Mouse (Mus musculus): ENCODE results near the gene Chd2. TPM values are rescaled to one million over a fixed set of nuclear protein-coding genes. Genes with fewer than 3 reads are reported as not detected.

The Chd2 gene
- polyA plus RNA-seq, 1 experiment from 2014 or later, result 41.8 TPM

DNA sequence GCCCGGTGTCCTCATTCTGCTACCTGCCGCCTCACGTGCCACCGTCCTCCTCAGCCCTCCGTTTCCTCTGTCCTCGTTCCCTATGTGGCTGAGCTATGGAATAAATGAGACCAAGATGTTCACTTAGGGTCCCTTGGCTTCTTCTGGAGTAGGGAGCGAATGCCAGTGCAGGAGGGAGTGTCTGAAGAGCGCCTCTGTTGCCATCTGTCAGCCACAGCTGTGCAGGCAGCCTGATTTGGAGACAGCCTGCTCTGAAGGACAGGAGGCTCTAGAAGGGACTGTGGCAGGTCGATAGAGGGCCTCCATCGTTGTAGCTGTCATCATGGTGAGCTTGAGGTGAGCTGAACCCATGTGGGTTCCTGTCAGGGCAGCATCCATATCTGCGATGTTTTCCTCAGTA lies 136.1 kb downstream of the Chd2 start:
- Histone ChIP-seq H3K4me1 (ENCODE audit: control insufficient read depth, insufficient read depth, low read length) (peaks cover 14% of the 10 kb centered on the region), H3K9ac (replicated peaks; ENCODE audit: low read depth, low read length) (no peak overlapping the region), H3K27ac (ENCODE audit: low read depth, low read length) (no peak overlapping the region), H3K9me3 (ENCODE audit: control insufficient read depth, low read length) (no peaks in the 10 kb centered on the region), H3K4me3 (ENCODE audit: low read depth, low read length) (no peak overlapping the region), H3K36me3 (ENCODE audit: control insufficient read depth, insufficient read depth, low read length) (peaks cover 20% of the 10 kb centered on the region; the same call in 1 of the 2 replicates), H3K4me2 (ENCODE audit: low read depth, low read length) (no peak overlapping the region), H3K27me3 (ENCODE audit: control insufficient read depth, insufficient read depth, low read length) (no peaks in the 10 kb centered on the region)
- WGBS, result 87% methylated on average over 11 of the region's 11 CpGs
- ATAC-seq (ENCODE audit: low read depth), result no peak

DNA sequence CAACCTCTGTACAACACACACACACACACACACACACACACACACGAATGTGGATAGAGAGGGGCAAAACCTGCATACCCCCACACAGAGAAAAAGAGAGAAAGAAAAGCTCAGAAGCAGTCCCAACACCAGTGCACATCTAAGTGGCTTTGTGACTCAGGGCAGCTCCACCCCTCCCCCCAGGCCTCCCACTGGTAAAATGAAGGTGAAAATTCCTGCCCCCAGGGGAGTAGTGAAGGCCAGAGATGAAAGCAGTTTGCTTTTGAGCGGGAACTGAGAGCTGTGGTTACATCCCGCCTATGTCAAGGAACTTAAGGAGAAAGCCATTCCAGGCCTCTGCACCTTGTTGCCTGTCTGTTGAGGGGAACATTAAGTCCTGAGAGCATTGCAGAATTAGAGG lies 138.1 kb downstream of the Chd2 start:
- ATAC-seq (ENCODE audit: low read depth), result no peak
- Histone ChIP-seq H3K27ac (ENCODE audit: low read depth, low read length) (0 out of 2 replicates have a peak overlapping the region, but pooled peaks have one; percentile 3), H3K27me3 (ENCODE audit: control insufficient read depth, insufficient read depth, low read length) (no peaks in the 10 kb centered on the region), H3K4me3 (ENCODE audit: low read depth, low read length) (no peak overlapping the region), H3K9me3 (ENCODE audit: control insufficient read depth, low read length) (no peaks in the 10 kb centered on the region), H3K4me2 (ENCODE audit: low read depth, low read length) (no peak overlapping the region), H3K4me1 (ENCODE audit: control insufficient read depth, insufficient read depth, low read length) (peaks cover 31% of the 10 kb centered on the region), H3K36me3 (ENCODE audit: control insufficient read depth, insufficient read depth, low read length) (peaks cover 10% of the 10 kb centered on the region; the same call in 1 of the 2 replicates), H3K9ac (replicated peaks; ENCODE audit: low read depth, low read length) (no peak overlapping the region)
- WGBS, result 41% methylated on average over 3 of the region's 3 CpGs

DNA sequence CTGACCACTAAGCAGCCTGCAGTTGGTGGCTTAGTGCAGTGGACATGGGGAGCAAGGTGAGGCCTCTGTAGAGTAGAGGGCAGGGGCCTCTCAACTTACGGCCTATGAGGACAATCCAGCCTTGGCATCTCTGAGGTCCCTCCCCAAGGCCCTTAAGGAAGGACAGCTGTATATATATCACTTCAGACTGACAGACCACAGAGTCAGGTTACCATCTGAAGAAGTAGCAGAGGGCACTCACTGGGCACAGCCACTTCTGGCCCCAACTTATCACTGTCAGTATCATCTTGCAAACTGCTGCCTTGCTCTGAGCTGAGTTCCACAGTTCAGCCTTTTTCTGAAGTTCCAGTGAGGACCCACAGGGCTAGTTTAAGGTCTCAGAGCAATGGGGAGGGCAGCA lies 139.0 kb downstream of the Chd2 start:
- Histone ChIP-seq H3K27ac (ENCODE audit: low read depth, low read length) (0 out of 2 replicates have a peak overlapping the region, but pooled peaks have one; percentile 22), H3K36me3 (ENCODE audit: control insufficient read depth, insufficient read depth, low read length) (peaks cover 10% of the 10 kb centered on the region; the same call in 1 of the 2 replicates), H3K4me3 (ENCODE audit: low read depth, low read length) (no peak overlapping the region), H3K4me1 (ENCODE audit: control insufficient read depth, insufficient read depth, low read length) (peaks cover 39% of the 10 kb centered on the region), H3K27me3 (ENCODE audit: control insufficient read depth, insufficient read depth, low read length) (no peaks in the 10 kb centered on the region), H3K9me3 (ENCODE audit: control insufficient read depth, low read length) (no peaks in the 10 kb centered on the region), H3K4me2 (ENCODE audit: low read depth, low read length) (no peak overlapping the region), H3K9ac (replicated peaks; ENCODE audit: low read depth, low read length) (no peak overlapping the region)
- no peak for ATAC-seq (ENCODE audit: low read depth)
- WGBS, result 56% methylated on average over 1 of the region's 1 CpGs

DNA sequence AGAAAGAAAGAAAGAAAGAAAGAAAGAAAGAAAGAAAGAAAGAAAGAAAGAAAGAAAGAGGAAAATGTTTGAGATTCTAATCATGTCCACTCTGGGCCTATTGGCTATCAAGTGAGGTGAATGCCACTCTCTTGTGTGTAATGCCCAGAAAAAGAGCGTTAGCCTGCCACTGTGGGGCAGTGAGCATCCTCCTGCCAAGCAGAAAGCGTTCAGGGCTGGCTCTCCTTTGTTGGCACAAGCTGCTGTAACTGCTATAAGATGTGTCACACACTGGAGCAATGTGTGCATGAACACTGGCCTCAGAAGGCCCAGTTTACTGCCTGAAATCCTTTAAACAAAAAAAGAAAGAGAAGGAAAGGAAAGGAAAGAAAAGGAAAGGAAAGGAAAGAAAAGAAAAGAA lies 139.5 kb downstream of the Chd2 start:
- H3K4me1 ChIP-seq (ENCODE audit: control insufficient read depth, insufficient read depth, low read length), result peaks cover 41% of the 10 kb centered on the region
- H3K9ac ChIP-seq (replicated peaks; ENCODE audit: low read depth, low read length), result no peak overlapping the region
- no peaks in the 10 kb centered on the region for H3K9me3 ChIP-seq (ENCODE audit: control insufficient read depth, low read length)
- H3K27ac ChIP-seq (ENCODE audit: low read depth, low read length), result no peak overlapping the region
- H3K27me3 ChIP-seq (ENCODE audit: control insufficient read depth, insufficient read depth, low read length), result no peaks in the 10 kb centered on the region
- peaks cover 10% of the 10 kb centered on the region; the same call in 1 of the 2 replicates for H3K36me3 ChIP-seq (ENCODE audit: control insufficient read depth, insufficient read depth, low read length)
- no peak overlapping the region for H3K4me3 ChIP-seq (ENCODE audit: low read depth, low read length)
- no peak for ATAC-seq (ENCODE audit: low read depth)
- WGBS, result 19% methylated on average over 2 of the region's 2 CpGs
- H3K4me2 ChIP-seq (ENCODE audit: low read depth, low read length), result no peak overlapping the region

DNA sequence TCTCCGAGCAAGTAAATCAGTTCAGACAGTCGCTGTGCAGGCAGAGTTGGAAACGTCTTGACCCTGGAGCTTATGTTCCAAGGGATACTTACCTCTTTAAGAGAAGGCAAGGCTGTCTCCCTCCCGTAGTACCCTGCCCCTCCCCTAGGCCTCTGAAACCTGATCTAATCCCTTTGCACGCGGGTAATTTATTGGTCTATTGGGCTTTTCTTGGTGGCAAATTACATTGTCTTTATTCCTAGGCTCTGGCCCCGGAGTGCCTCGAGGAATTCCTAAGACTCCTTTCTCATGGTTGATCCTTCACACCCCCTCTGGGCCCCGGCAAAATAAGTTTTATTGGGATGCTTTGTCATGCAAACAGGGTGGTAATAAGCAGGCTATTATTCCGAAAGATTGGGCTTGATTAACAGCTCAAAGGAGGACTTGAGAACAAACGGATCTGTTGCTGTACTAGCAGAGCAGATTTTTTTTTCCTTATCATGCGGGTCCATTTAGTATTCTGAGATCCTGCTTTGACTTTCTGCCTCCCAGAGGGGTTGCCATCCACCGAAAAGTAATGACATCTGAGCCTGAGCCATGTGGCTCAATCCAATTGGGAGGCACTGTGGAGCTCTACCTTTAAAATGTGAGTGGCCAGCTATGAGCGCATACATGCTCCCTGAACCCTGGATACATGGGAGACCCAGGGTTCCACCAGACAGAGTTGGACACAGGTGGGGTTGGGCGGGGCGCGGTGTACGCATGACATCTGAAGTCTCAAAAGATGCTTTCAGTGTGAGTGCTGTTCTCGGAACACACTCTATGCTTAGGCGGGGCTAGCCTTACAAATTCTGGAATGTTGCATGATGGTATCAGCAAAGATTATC lies 141.3 kb downstream of the Chd2 start:
- Histone ChIP-seq H3K4me2 (ENCODE audit: low read depth, low read length) (peak overlapping the region; percentile 45), H3K27me3 (ENCODE audit: control insufficient read depth, insufficient read depth, low read length) (no peaks in the 10 kb centered on the region), H3K9me3 (ENCODE audit: control insufficient read depth, low read length) (no peaks in the 10 kb centered on the region), H3K4me1 (ENCODE audit: control insufficient read depth, insufficient read depth, low read length) (peaks cover 41% of the 10 kb centered on the region), H3K4me3 (ENCODE audit: low read depth, low read length) (peak overlapping the region; percentile 13), H3K36me3 (ENCODE audit: control insufficient read depth, insufficient read depth, low read length) (no peaks in the 10 kb centered on the region), H3K9ac (replicated peaks; ENCODE audit: low read depth, low read length) (0 out of 2 replicates have a peak overlapping the region, but pooled peaks have one; percentile 7), H3K27ac (ENCODE audit: low read depth, low read length) (peak overlapping the region; percentile 78)
- 4% methylated on average over 20 of the region's 20 CpGs for WGBS
- peak; percentile 69 for ATAC-seq (ENCODE audit: low read depth)

DNA sequence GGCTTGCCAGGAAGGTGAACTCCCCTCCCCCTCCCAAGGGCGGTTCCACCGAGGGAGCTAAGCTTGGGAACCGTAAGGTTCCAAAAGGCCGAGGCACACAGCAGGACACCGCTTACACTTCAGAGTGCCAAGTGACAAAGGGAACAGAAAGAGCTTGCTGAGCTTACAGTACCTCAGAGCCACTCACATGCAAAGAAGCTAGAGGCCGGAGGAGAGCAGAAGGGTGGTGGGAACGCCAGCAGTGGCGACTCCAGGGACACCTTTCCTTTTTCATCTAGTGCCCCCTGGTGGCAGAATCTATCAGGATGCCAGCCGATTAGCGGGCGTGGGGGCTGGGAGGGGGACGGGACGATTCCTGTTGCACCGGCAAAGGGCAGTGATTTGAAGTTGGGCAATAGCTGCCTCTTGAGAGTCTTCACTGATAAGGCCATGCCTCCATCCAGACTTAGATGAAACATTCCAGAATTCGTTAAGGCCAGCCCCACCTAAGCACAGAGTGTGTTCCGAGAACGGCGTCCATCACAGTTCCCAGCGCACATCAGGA lies 142.1 kb downstream of the Chd2 start:
- peak; percentile 73 for ATAC-seq (ENCODE audit: low read depth)

DNA sequence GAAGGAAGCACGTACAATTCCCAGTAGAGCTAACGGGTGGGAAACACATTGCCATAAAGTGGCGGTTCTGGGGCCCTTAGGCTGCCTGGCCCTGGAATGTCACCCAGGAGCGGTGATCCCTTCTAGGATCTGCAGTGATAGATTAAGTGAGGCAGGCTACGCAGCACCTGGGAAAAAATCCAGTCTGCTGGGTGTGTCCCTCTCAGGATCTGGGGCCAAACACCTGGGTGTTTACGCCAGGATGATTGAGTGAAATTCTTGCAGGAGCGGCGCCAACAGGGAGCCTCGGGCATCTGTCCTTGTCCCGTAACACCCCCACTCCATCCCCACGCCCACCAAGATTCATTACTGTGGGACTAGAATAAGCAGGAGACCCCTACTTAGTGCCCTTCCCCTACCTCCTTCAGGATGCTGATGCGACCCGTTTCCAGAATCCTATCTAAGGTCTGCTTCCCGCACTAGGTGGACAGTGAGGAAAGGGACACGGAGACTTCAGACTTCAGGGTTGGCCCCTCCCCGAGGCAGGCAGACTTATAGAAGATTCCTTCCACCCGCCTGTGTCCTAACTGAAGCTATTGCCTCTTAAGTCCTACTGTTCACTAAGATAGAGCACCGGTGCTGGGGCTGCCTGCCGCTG lies 142.7 kb downstream of the Chd2 start:
- peak overlapping the region; percentile 13 for H3K4me3 ChIP-seq (ENCODE audit: low read depth, low read length)
- H3K9me3 ChIP-seq (ENCODE audit: control insufficient read depth, low read length), result no peaks in the 10 kb centered on the region
- peak overlapping the region; percentile 78 for H3K27ac ChIP-seq (ENCODE audit: low read depth, low read length)
- H3K9ac ChIP-seq (replicated peaks; ENCODE audit: low read depth, low read length), result peak overlapping the region; percentile 32
- no peaks in the 10 kb centered on the region for H3K27me3 ChIP-seq (ENCODE audit: control insufficient read depth, insufficient read depth, low read length)
- H3K36me3 ChIP-seq (ENCODE audit: control insufficient read depth, insufficient read depth, low read length), result no peaks in the 10 kb centered on the region
- WGBS, result 7% methylated on average over 19 of the region's 19 CpGs
- peak; percentile 1; the same call in 1 of the 2 replicates for ATAC-seq (ENCODE audit: low read depth)
- H3K4me1 ChIP-seq (ENCODE audit: control insufficient read depth, insufficient read depth, low read length), result peaks cover 41% of the 10 kb centered on the region
- H3K4me2 ChIP-seq (ENCODE audit: low read depth, low read length), result peak overlapping the region; percentile 45

More for the DNA sequence above, 142.1 kb downstream of the Chd2 start:
- Histone ChIP-seq H3K27me3 (ENCODE audit: control insufficient read depth, insufficient read depth, low read length) (no peaks in the 10 kb centered on the region), H3K9ac (replicated peaks; ENCODE audit: low read depth, low read length) (peak overlapping the region; percentile 32), H3K36me3 (ENCODE audit: control insufficient read depth, insufficient read depth, low read length) (no peaks in the 10 kb centered on the region), H3K4me2 (ENCODE audit: low read depth, low read length) (peak overlapping the region; percentile 45), H3K27ac (ENCODE audit: low read depth, low read length) (peak overlapping the region; percentile 78), H3K9me3 (ENCODE audit: control insufficient read depth, low read length) (no peaks in the 10 kb centered on the region), H3K4me1 (ENCODE audit: control insufficient read depth, insufficient read depth, low read length) (peaks cover 41% of the 10 kb centered on the region), H3K4me3 (ENCODE audit: low read depth, low read length) (peak overlapping the region; percentile 13)
- 2% methylated on average over 19 of the region's 19 CpGs for WGBS

DNA sequence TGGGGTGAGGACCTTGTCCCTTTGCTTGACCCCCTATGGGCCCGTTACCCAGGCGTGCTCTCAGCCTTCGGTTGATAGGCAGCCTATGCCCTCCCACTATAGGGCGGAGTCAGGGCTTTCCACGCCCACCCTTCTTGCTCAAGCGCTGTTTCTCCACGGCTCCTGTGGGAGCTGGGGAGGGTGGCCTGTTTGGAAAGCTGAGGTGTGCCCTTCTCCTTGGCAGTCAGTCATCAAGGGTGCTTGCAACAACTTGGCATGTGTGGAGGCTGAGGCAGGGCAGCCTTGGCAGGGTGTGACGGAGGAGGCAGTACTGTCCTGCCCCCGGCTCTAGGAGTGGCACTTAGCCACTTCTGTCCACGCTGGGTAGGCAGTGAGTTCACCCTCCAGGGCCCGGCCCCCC lies 143.3 kb downstream of the Chd2 start:
- no peaks in the 10 kb centered on the region for H3K27me3 ChIP-seq (ENCODE audit: control insufficient read depth, insufficient read depth, low read length)
- ATAC-seq (ENCODE audit: low read depth), result peak; percentile 47; the same call in 1 of the 2 replicates
- no peaks in the 10 kb centered on the region for H3K36me3 ChIP-seq (ENCODE audit: control insufficient read depth, insufficient read depth, low read length)
- H3K4me2 ChIP-seq (ENCODE audit: low read depth, low read length), result peak overlapping the region; percentile 45
- H3K27ac ChIP-seq (ENCODE audit: low read depth, low read length), result peak overlapping the region; percentile 78
- no peak overlapping the region; the same call in 1 of the 2 replicates for H3K4me3 ChIP-seq (ENCODE audit: low read depth, low read length)
- H3K9me3 ChIP-seq (ENCODE audit: control insufficient read depth, low read length), result no peaks in the 10 kb centered on the region
- H3K9ac ChIP-seq (replicated peaks; ENCODE audit: low read depth, low read length), result peak overlapping the region; percentile 25; the same call in 1 of the 2 replicates
- H3K4me1 ChIP-seq (ENCODE audit: control insufficient read depth, insufficient read depth, low read length), result peaks cover 46% of the 10 kb centered on the region
- WGBS, result 5% methylated on average over 11 of the region's 11 CpGs
